Mouse (Mus musculus) left cerebral cortex, adult 2 months (tissue): ENCODE measurements at regions not wholly inside any gene's neighbourhood (a gene's known extent, or its start where the extent isn't known, plus 50 kb on each side); places are given as distances from the start of the nearest gene placed in this dataset.

Experiments
- DNase-seq, 2 experiments: peaks; one replicate each; pipeline ENCODE4 v3.0.0; 2021 to 2022; ENCODE audit warnings: low spot score in 2 of 2, mixed read lengths in 1 of 2; ENCODE audit errors: extremely low spot score in 1 of 2
- H3K27ac ChIP-seq: fragments of 200-600 bp; 2 replicates; pipeline ENCODE4 v1.8.1; 2022
- H3K4me3 ChIP-seq: fragments of 200-600 bp; 2 replicates; pipeline ENCODE4 v1.8.1; 2022
- CTCF ChIP-seq: fragments of 200-600 bp; IDR thresholded peaks from 2 replicates; pipeline ENCODE4 v1.8.1; 2022; ENCODE audit warnings: antibody characterized with exemption, mild to moderate bottlenecking, moderate library complexity
- intact Hi-C: fragments of 180-260 bp; cut with DNase I; formaldehyde crosslinking; loops from one replicate; pipeline ENCODE4 v1.15.1; 2025

- no peak for DNase-seq
- no peak for TF ChIP-seq CTCF
- no peak overlapping the region for H3K27ac ChIP-seq
- intact Hi-C loops = no loop called here
- H3K4me3 ChIP-seq = no peak overlapping the region
These were observed 1273.3 kb upstream of the Sel1l start for GRCm38 (mm10) chr12:93122216-93122615.

GRCm38 (mm10) chr12:93088031-93088790 is 1239.3 kb upstream of the Sel1l start:
- TF ChIP-seq CTCF = no peak
- no peak for DNase-seq
- intact Hi-C loops = no loop called here
- Histone ChIP-seq H3K27ac (no peak overlapping the region), H3K4me3 (no peak overlapping the region)

GRCm38 (mm10) chr12:93063864-93064263 is 1214.9 kb upstream of the Sel1l start:
- DNase-seq = no peak
- intact Hi-C loops = no loop called here
- H3K4me3 ChIP-seq = no peak overlapping the region
- no peak for TF ChIP-seq CTCF
- H3K27ac ChIP-seq = no peak overlapping the region

- Histone ChIP-seq H3K27ac (no peak overlapping the region), H3K4me3 (no peak overlapping the region)
- no peak for TF ChIP-seq CTCF
- intact Hi-C loops = no loop called here
- DNase-seq = no peak
These were observed 1170.7 kb upstream of the Sel1l start for GRCm38 (mm10) chr12:93019633-93020032.

GRCm38 (mm10) chr12:93011583-93011982 is 1162.6 kb upstream of the Sel1l start:
- no peak for DNase-seq
- intact Hi-C loops = no loop called here
- no peak overlapping the region for H3K4me3 ChIP-seq
- H3K27ac ChIP-seq = no peak overlapping the region
- TF ChIP-seq CTCF = no peak

GRCm38 (mm10) chr12:93006844-93007365 is 1157.9 kb upstream of the Sel1l start:
- intact Hi-C loops = no loop called here
- no peak overlapping the region for H3K4me3 ChIP-seq
- no peak overlapping the region for H3K27ac ChIP-seq
- DNase-seq = no peak
- no peak; the same call in 1 of the 2 replicates for TF ChIP-seq CTCF

GRCm38 (mm10) chr12:93003125-93003524 is 1154.2 kb upstream of the Sel1l start:
- DNase-seq = no peak
- intact Hi-C loops = no loop called here

GRCm38 (mm10) chr12:92975698-92976097 is 1126.7 kb upstream of the Sel1l start:
- Histone ChIP-seq H3K4me3 (no peak overlapping the region), H3K27ac (no peak overlapping the region)
- intact Hi-C loops = no loop called here
- no peak for TF ChIP-seq CTCF
- no peak for DNase-seq

More at GRCm38 (mm10) chr12:93003125-93003524, 1154.2 kb upstream of the Sel1l start:
- H3K27ac ChIP-seq = no peak overlapping the region
- no peak overlapping the region for H3K4me3 ChIP-seq
- TF ChIP-seq CTCF = no peak; the same call in 1 of the 2 replicates

- no peak for TF ChIP-seq CTCF
- no peak overlapping the region for H3K27ac ChIP-seq
- intact Hi-C loops = no loop called here
- no peak for DNase-seq
- H3K4me3 ChIP-seq = no peak overlapping the region
These were observed 1095.4 kb upstream of the Sel1l start for GRCm38 (mm10) chr12:92944352-92944751.

GRCm38 (mm10) chr12:92927591-92927990 is 1078.6 kb upstream of the Sel1l start:
- H3K27ac ChIP-seq = no peak overlapping the region
- intact Hi-C loops = no loop called here
- TF ChIP-seq CTCF = no peak
- DNase-seq = no peak
- no peak overlapping the region for H3K4me3 ChIP-seq

- no peak for DNase-seq
- intact Hi-C loops = no loop called here
- H3K27ac ChIP-seq = no peak overlapping the region
- no peak overlapping the region for H3K4me3 ChIP-seq
- no peak for TF ChIP-seq CTCF
These were observed 1078.0 kb upstream of the Sel1l start for GRCm38 (mm10) chr12:92926942-92927341.

GRCm38 (mm10) chr12:92919920-92920319 is 1071.0 kb upstream of the Sel1l start:
- no peak for DNase-seq
- H3K27ac ChIP-seq = no peak overlapping the region
- intact Hi-C loops = no loop called here
- TF ChIP-seq CTCF = no peak
- H3K4me3 ChIP-seq = no peak overlapping the region

- H3K27ac ChIP-seq = no peak overlapping the region
- H3K4me3 ChIP-seq = no peak overlapping the region
- no peak for TF ChIP-seq CTCF
- no peak for DNase-seq
- intact Hi-C loops = no loop called here
These were observed 1067.3 kb upstream of the Sel1l start for GRCm38 (mm10) chr12:92916267-92916666.
